Mouse (Mus musculus): ENCODE results near the gene Cyb561.

Gene Cyb561

DNA sequence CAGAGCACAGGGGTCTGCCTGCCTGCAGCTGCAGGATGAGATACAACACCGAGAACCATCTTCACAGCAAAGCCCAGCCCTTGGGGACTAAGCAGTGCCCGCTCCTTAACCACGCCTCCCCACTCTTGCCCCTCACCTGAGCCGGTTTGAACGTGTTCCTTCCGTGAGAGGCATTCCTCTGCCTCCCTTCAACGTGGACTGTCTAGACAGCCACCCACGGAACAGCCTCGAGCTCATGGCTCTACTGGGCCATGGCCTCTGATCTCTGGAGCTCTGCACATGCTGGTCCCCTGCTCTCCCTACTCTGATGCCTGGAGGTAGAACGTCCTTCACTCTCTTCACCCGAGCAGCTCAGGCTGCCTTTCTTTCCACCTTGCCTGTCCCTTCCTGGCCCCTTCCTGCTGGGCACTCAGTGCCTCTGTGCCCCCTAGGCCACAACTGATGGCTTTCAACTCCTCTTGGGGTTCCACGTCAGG, at the start of gene Cyb561:
Cyb561 (minus strand) TSS at position 426 of the 476 bp plus-strand sequence.
- DNase-seq (ENCODE audit: low read depth, low spot score), result no peak

DNA sequence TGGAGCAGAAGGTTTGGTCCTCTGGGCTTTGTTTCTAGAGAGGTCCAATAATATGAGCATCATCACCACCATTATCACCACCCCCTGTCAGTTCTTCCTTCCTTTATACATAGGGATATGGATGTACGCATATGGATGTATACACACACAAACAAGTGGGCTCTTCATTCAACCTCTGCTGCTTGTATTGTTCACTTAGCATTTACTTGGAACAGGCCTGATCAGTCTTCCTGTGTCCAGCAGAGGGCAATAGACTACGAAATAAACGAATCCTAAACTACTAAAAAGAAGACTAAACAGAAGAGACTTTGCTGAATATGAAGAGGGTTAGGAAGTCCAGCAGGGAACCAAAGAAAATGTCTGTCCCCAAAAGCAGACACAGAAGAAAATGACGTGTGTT, 48.6 kb upstream of the Cyb561 start:
- DNase-seq (ENCODE audit: low read depth, low spot score), result peak; percentile 72

DNA sequence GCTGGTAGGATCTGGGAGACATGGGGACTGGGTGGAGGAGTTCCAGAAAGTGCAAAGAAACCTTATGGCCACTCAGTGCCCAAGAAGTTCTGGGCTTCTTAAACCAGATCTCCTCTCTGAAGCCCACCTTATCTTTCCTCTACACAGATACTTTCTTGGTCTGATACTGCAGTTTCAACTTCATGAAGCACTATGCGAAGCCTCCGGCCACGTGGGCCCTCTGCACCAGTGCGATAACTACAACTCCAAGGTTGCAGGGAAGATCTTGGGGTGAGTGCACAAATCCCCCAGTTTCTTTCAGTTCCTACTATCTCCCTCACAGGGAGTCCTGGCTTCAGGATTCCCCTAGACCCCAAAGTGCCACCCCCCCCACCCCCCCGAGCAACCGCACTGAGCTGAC, 46.9 kb upstream of the Cyb561 start:
- no peak for DNase-seq (ENCODE audit: low read depth, low spot score)

DNA sequence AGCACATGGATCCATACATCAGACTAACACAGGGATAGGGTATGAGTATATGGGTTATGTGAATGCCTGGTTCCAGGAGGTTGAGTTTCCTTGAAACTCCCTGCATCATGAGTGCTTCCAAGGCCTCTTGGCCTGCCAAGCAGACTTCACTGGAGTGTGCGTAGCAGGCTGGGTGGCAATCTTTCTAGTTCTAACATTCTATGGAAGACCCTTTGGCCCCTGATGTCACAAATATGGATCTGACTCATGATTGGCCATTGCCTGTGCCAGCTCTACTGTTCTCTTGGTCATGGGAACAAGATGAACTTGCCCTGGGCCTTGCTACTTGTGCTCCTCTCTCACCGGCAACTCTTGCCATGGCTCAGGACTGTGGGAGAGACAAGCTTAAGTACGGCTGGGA, 41.2 kb upstream of the Cyb561 start, which contains the start of gene Ace3:
Ace3 (plus strand) TSS at position 301 of the 400 bp plus-strand sequence.
- DNase-seq (ENCODE audit: low read depth, low spot score), result no peak

DNA sequence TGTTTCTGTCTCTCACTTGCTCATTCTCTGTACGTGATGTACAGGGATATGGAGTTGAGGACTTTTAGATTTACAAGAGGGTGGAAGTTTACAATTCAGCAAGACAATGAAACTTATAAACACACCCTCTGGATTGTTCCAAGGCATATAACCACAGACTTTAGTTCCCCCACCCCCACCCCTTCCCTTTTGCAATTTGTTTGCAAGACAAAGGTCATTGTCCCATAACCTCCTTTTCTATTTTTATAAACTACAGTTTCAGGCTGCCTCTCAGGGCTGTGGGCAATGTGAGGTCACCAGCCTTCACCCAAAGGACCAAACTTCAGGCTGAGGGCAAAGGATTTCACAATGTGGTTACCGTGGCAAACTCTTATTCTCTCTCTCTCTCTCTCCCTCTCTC, 37.1 kb upstream of the Cyb561 start:
- no peak for DNase-seq (ENCODE audit: low read depth, low spot score)

DNA sequence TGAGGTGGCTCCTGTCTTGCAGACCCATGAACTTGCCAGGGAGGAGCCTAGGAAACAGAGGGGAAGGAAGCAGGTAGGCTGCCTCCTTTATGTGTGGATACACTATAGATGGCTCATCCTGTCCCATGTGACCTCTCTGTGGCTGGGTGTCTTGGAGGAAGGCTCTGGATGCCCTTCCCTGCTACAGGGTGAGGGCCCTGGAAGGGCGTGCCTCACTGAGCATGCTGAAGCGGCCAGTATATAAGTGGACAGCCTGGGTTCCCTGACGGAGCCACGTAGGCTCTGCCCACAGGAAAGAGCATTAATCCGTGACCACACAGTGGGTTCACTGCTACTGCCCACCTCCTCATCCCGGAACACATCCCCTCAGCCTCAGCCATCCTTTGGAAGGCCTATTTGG, 36.3 kb upstream of the Cyb561 start:
- DNase-seq (ENCODE audit: low read depth, low spot score), result no peak

DNA sequence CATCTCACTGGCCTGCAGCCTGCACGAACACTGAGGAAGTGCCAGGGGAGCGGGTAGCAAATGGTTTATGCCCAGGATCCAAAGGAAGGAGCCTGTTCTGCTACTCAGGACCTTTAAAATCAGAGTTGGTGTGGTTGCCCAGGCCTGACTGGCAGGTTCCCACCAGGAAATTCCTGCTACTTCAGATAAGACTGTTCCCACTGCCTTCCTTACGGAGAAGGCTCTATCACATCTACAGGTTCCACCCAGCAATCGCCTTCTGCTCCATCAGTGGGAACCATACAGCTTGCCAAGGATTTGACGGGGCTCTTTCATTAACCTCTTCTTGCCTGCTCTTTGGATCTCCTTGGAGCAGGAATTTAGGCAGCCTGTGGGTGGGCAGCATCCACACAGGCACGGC, 34.3 kb upstream of the Cyb561 start:
- no peak for DNase-seq (ENCODE audit: low read depth, low spot score)

DNA sequence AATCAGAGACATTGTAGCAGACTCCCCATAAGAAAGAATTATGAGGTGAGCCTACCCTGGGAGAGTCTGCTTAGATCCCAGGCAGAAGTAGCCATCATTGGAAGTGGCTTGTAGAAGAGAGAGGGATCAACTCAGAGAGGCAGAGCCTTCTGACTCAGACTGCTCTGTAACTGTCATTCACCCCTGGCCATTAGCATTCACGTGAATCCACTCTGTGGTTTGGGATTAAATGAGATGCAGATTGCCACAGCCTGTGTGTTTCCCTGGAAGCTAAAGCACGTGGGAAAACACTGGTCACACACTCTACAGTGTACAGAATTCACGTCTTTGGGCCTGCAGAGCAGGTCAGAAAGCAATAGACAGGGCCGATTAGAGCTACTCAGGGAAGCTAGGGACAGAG, 31.3 kb upstream of the Cyb561 start:
- DNase-seq (ENCODE audit: low read depth, low spot score), result no peak

DNA sequence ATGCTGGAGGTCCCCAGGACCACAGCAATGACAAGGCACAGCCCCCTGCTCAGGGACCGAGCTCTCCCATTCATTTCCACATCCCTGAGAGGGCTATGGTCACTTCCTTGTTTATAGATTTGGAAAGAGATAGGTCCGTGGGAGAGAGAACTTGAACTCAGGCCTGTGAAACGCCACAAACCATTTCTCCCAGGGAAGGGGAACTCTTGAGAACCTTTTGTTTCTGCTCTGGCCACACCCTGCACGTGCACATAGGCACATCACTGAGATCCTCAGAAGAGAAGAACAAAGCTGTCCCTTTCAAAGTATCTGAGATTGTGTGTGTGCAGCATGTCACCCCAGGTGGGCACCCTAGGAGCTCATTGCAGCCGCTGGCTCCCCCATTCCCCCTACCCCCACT, 25.5 kb upstream of the Cyb561 start:
- no peak for DNase-seq (ENCODE audit: low read depth, low spot score)

DNA sequence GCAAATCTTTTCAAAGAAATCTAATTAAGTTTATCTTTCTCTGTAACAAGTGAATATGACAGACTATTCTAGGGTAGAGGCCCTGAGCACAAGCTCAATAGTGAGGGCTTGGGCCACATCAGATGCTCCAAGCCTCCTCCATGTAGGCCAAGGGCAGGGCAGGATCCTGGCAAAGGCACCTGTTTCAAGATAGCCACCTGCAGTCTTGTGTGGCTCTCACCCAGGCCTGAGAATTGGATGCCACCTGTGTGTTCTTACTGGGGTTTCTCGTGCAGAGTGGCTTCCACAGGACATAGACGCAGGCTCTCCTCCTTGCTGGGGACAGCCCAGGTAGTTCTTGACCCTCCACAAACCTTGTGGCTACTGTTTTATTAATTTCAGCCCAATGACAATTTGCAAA, 25.1 kb upstream of the Cyb561 start:
- no peak for DNase-seq (ENCODE audit: low read depth, low spot score)

DNA sequence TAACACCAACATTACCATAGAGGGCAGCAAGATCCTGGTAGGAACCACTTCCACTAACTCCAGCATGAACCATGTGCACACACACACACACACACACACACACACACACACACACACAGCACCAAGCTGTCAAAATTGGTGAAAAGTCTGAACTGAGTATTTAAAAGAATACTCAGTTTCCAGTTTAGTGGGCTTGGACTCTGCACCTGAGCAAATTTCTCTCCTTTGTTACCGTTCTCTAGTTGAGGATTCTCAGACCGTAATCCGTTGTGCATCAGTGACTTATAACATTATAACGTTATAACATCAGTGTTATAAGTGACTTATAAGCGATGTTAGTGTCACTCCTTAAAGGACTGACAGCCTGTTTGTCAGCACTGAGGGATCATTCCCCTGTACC, 22.5 kb upstream of the Cyb561 start:
- no peak for DNase-seq (ENCODE audit: low read depth, low spot score)

DNA sequence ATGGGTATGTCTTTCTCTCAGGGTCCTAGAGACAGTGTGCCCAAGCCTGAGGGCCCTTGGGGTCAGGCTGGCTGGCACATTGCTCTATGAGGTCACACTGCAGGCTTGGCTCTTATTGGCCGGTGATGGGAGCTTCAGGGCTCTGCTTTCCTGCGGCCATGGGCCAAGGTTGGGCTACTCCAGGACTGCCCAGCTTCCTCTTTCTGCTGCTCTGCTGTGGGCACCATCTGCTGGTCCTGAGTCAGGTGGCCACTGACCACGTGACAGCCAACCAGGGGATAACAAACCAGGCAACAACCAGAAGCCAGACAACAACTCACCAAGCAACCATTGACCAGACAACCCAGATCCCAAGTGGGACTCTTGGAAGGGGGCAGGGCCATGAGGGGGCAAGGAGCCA, 21.9 kb upstream of the Cyb561 start:
- no peak for DNase-seq (ENCODE audit: low read depth, low spot score)

DNA sequence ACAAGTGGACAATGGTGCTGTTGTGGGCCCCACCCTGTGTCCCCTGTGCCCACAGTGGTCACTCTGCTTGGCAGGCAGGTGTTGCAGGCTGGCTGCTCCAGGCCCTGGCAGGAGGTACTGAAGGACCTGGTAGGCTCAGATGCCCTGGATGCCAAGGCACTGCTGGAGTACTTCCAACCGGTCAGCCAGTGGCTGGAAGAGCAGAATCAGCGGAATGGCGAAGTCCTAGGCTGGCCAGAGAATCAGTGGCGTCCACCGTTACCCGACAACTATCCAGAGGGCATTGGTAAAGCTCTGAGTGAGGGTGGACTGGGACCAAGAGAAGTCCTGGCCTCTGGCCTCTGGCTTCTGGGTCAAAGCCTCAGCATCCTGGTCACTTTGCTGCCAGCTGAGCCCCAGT, 21.5 kb upstream of the Cyb561 start:
- DNase-seq (ENCODE audit: low read depth, low spot score), result no peak

DNA sequence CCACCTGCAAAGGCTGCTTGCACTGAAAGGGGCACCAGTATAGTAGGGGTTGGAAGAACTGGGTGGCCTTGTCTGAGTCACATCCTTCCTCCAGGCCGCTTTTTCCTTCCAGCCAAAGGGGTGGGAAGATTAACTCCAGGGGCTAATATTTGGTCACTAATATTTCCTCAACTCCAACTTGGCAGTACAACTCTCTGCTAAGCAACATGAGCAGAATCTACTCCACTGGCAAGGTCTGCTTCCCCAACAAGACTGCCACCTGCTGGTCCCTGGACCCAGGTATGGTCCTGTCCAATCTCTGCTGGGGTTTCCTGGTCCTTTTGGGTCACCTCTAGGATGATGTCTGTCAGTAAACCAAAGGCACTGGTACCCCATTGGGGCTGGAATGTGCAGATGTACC, 16.4 kb upstream of the Cyb561 start:
- DNase-seq (ENCODE audit: low read depth, low spot score), result peak; percentile 50

DNA sequence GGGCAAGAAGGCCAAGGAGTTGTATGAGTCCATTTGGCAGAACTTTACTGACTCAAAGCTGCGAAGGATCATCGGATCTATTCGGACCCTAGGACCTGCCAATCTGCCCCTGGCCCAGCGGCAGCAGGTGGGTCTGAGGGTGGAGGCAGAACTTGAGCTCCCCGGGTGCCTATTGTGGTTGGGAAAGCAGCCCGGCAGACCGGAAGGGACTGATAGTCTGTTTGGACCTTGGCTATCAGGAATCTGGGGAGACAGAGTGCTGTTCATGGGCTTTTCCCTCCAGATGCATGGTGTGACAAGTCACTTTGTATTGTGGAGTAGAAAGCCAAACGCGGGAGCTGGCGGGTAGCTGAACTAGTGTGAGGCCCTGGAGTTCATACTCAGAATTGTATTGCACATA, 15.8 kb upstream of the Cyb561 start:
- DNase-seq (ENCODE audit: low read depth, low spot score), result no peak

DNA sequence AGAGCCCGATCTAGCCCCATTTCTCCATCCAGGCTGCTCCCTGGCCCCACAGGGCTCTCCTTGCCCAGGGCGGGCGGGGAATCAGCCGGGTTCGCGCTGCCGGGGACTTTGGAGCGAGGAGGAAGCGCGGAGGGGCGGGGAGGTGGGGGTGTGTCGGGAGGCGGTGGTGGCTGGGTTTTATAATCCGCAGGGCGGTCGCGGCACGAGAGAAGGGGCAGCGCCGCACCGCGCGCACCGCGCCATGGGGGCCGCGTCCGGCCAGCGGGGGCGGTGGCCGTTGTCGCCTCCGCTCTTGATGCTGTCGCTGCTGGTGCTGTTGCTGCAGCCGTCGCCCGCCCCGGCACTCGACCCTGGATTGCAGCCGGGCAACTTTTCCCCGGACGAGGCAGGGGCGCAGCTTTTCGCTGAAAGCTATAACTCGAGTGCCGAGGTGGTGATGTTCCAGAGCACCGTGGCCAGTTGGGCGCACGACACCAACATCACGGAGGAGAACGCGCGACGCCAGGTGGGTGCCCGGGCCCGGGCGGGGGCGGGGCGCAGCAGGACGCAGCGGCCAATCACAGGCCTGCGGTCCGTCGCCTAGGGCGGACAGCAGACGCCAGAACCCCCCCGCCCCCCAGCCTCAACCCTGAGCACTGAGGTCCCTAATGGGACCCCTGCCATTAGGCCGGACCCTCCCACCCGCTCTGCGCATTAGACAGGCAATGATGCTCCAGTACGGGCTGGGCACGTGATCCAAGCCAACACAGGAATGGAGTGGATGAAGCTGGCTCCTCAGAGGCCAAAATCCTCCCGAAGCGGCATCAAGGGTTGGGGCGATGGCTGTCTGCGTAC, 14.8 kb upstream of the Cyb561 start, which contains the start of gene Ace:
Ace (plus strand) TSS at position 205 of the 834 bp plus-strand sequence.
- peak; percentile 14 for DNase-seq (ENCODE audit: low read depth, low spot score)

DNA sequence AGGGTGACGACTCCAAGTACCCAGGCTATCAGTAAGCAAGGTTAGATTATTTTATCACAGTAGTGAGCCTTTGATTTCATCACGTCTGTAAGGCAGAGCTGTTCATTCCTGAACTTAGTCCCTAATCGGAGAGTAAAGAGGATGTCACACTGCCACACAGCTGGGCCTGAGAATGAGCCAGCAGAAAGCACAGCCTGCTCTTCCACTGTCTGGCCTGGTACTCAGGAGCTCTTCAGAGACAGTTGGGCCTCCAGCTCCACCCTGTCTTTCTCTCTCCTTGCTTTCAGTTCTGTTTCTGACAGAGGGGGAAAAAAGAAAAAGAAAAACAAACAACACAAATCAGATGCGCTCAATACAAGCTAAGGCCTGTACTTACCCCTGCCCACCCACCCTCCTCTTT, 13.2 kb upstream of the Cyb561 start:
- DNase-seq (ENCODE audit: low read depth, low spot score), result no peak

DNA sequence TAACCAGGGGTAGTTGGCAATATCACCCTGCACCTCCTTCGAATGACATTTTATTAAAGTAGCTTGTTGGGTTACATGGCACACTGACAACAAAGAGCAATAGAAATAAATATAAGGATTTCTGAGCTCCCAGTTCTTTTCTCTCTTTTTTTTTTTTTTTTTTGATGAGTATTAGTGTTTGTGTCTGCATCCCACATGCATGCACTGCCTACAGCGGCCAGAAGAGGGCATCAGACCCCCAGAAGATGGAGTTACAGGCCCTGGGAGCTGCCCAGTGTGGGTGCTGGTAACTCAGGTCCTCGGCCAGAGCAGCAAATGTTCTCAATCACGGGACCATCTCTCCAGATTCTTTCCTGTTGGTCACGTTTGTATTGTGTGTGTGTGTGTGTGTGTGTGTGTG, 11.6 kb upstream of the Cyb561 start:
- peak; percentile 18 for DNase-seq (ENCODE audit: low read depth, low spot score)

DNA sequence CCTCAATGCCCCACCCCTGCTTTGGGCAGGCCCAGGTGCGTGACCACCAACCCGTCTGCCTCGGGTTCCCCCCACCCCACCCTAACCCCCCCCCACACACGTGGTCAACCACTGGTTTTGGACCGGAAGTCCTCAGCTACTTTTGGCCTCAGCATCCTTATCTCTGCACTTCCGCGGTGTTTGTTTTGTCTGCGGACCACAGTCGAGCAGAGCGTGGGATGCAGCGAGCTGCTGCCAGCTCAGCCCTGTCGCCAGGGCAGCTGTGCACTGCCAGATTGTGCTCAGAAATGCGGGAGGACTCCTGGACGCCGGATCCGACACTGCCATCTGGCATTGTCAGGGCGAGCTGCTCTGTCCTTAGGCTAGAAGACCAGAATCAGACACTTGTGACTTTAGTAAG, 6.2 kb upstream of the Cyb561 start:
- DNase-seq (ENCODE audit: low read depth, low spot score), result peak; percentile 9

DNA sequence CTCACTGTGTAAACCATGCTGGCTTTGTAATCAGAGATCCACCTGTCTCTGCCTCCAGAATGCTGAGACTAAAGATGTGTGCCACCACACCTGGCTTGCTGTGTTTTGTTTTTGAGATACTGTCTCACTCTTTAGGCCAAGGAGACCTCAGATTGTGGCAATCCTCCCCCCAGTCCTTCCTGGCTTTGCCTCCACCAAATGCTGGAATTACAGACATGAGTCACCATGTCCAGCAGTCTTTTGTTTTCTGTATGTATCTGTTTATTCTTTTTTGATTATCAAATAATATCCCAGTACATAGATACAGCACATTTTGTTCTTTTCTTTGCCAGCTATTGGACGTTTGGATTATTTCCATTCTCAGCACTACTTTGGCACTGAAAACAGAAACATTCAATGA, 5.4 kb upstream of the Cyb561 start:
- DNase-seq (ENCODE audit: low read depth, low spot score), result no peak

DNA sequence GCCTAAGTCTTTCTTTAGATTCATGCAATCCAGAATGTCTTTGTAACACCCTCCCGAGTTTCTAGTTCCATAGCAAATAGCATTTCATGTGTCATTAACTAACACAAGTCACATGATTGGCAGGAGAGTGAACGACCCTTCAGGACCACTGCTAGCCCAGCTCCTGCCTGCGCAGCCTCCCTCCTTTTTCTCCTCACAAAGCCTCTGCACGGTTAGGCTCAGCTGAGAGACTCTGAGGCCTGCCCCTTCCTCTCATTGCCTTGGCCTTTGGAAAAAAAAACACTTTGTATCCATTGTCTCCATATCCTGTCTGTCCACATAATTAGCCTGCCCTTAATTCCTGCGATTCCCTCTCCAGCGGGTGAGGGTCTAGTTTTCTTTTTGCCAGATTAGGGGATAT, 4.4 kb upstream of the Cyb561 start:
- no peak for DNase-seq (ENCODE audit: low read depth, low spot score)

DNA sequence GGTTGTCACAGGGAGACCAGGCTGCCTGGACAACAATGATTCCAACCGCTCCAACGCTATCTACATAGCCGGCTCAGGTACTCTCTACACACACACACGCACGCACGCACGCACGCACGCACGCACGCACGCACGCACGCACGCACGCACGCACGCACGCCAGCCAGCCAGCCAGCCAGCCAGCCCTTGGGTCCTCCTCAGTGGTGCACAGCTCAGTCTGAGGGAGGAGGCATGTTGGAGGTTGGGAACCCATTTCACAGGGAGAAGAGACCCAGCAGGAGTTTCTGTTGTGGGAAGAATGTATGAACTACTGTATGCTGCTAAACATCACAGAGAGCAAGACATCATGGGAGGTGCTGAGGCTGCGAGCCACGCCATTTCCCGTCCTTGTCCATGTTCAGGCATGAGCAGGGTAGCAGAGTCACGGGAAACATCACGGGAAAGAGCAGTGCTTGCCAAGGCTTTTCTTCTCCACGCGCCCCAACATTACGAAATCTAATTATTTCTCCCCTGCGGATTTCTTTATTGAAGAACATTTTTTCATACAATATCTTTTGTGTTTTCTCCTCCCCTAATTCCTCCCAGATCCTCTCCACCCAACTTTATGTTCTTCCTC, 2.8 kb upstream of the Cyb561 start:
- no peak for DNase-seq (ENCODE audit: low read depth, low spot score)

DNA sequence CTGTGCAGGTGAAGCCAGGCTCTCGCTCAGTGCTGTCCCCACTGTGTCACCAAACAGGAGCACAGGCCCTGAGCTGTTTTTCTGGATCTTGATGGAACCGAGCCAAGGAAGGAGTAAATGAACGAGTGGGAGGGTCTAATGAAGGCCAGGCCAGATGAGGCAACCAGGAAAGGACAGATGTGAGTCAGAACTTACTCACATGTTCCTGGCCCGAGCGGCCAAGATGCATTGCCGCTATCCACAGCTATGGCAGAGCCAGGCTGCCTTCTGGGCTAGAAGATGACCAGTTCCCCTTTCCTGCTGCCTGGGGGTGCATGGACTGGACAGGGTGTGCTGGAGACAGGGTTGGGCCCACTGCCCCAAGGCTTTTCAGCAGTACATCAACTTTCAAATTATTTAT, 266 bp upstream of the Cyb561 start:
- no peak for DNase-seq (ENCODE audit: low read depth, low spot score)
